29 mouse cellular contexts compared by ENCODE assay signal in the genomic region with DNA sequence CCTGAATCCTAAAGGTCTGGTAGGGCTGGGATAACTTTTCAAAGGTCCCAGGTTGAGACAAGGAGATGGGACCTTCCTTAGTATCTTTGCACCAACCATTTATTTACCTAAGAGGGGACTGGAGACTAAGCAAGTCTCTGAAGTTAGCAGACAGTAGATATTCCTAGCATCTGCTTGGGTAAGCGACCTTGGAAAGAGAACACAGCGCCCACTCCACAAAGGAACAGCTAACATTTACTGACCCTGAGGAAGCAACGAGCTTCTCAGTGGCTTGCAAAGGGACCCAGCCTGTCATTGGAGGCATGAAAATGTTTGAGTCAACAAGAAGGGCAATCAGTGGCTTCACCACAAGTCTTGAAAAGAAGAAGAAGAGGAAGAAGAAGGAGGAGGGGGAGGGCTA. TPM values are rescaled to one million over a fixed set of nuclear protein-coding genes. Genes with fewer than 3 reads are reported as not detected.
DNase-seq lines count a peak whose midpoint lies in the region; ATAC-seq and TF ChIP-seq lines count a peak whose summit lies in the region.
"Had no signal": no experiment of that assay in that cellular context is flagged by ENCODE, and none has a peak within 500 bp of the region (broad histone marks: within the 10 kb centered on the region; RNA-seq: fewer than 3 reads in every experiment).

No protein-coding gene starts in this region.

- no peaks in the 10 kb centered on the region for H3K27me3 ChIP-seq in kidney, postnatal 0 days (ENCODE audit: insufficient read depth, low read length)
- H3K27me3 ChIP-seq in spleen, adult 2 months (ENCODE audit: control insufficient read depth, insufficient read depth, low read length), result no peaks in the 10 kb centered on the region
- H3K27me3 ChIP-seq: heart, embryonic 15.5 days; hindbrain, embryonic 12.5 days; intestine, embryonic 15.5 days; stomach, embryonic 15.5 days had no signal

- 60% methylated on average over 3 of the region's 3 CpGs for WGBS in kidney, postnatal 0 days
- 55% methylated on average over 3 of the region's 3 CpGs for WGBS in spleen, adult 2 months

- no peak overlapping the region for H3K4me3 ChIP-seq in kidney, postnatal 0 days (replicated peaks; ENCODE audit: low read depth, low read length)
- H3K4me3 ChIP-seq in spleen, adult 2 months (ENCODE audit: extremely low read depth, insufficient read depth, insufficient read length), result no peak overlapping the region
- H3K4me3 ChIP-seq: erythroblast, embryonic 14.5 days; gastrocnemius, adult 2 months; heart, embryonic 15.5 days; hindbrain, embryonic 12.5 days; intestine, embryonic 15.5 days; stomach, embryonic 15.5 days had no signal

- no peak for TF ChIP-seq CTCF in kidney, postnatal 0 days (IDR thresholded peaks at IDR 0.05; ENCODE audit: low read depth)
- no peak for TF ChIP-seq CTCF in spleen, adult 2 months (IDR thresholded peaks at IDR 0.05; ENCODE audit: extremely low read depth, insufficient read depth, insufficient read length, insufficient replicate concordance)

- H3K9me3 ChIP-seq in kidney, postnatal 0 days (replicated peaks; ENCODE audit: low read length), result no peaks in the 10 kb centered on the region
- H3K9me3 ChIP-seq: heart, embryonic 15.5 days; hindbrain, embryonic 12.5 days; intestine, embryonic 15.5 days; stomach, embryonic 15.5 days had no signal

- no peak overlapping the region for H3K9ac ChIP-seq in kidney, postnatal 0 days (ENCODE audit: low read depth, low read length)
- H3K9ac ChIP-seq: heart, embryonic 15.5 days; hindbrain, embryonic 12.5 days; intestine, embryonic 15.5 days; liver, embryonic 14.5 days; stomach, embryonic 15.5 days had no signal

- no peak for ATAC-seq in kidney, postnatal 0 days (replicated peaks; ENCODE audit: low FRiP score, low read depth)
- ATAC-seq: forebrain, embryonic 16.5 days; hindbrain, postnatal 0 days; intestine, embryonic 15.5 days; Patski had no signal

- no peak overlapping the region for H3K4me2 ChIP-seq in kidney, postnatal 0 days (ENCODE audit: low read length)
- H3K4me2 ChIP-seq: heart, embryonic 15.5 days; hindbrain, embryonic 12.5 days; intestine, embryonic 15.5 days; stomach, embryonic 15.5 days had no signal

- peak overlapping the region; percentile 10; the same call in 1 of the 2 replicates for H3K27ac ChIP-seq in kidney, postnatal 0 days
- H3K27ac ChIP-seq in spleen, adult 2 months (ENCODE audit: insufficient read depth, low read length), result 0 out of 2 replicates have a peak overlapping the region, but pooled peaks have one; percentile 5
- H3K27ac ChIP-seq: gastrocnemius, adult 2 months; heart, embryonic 15.5 days; hindbrain, embryonic 12.5 days; hindbrain, postnatal 0 days; intestine, embryonic 15.5 days; liver, embryonic 14.5 days; macrophage; stomach, embryonic 15.5 days had no signal

- no peaks in the 10 kb centered on the region for H3K4me1 ChIP-seq in kidney, postnatal 0 days (replicated peaks; ENCODE audit: insufficient read depth, low read length)
- peaks cover 12% of the 10 kb centered on the region; the same call in 1 of the 2 replicates for H3K4me1 ChIP-seq in spleen, adult 2 months (ENCODE audit: control insufficient read depth, insufficient read depth, insufficient read length)
- H3K4me1 ChIP-seq: heart, embryonic 15.5 days; hindbrain, embryonic 12.5 days; intestine, embryonic 15.5 days; stomach, embryonic 15.5 days had no signal

- H3K36me3 ChIP-seq in kidney, postnatal 0 days (ENCODE audit: insufficient read depth, low read length), result no peaks in the 10 kb centered on the region
- H3K36me3 ChIP-seq in spleen, adult 2 months (ENCODE audit: control insufficient read depth, insufficient read depth, low read length), result no peaks in the 10 kb centered on the region
- H3K36me3 ChIP-seq: heart, embryonic 15.5 days; hindbrain, embryonic 12.5 days; intestine, embryonic 15.5 days; stomach, embryonic 15.5 days had no signal

- TF ChIP-seq POLR2A in spleen, adult 2 months (IDR thresholded peaks at IDR 0.05; ENCODE audit: low read depth, low read length), result no peak

- DNase-seq in adrenal gland, adult (ENCODE audit: inconsistent age in 2 of 2, low spot score in 1 of 2), result peak; percentile 68 to 85
- DNase-seq in adrenal gland, postnatal 4 days (ENCODE audit: low spot score in 2 of 2), result no peak
- no peak for DNase-seq in kidney, postnatal 0 days (ENCODE audit: low spot score)
- DNase-seq in kidney, adult 8-10 months, result no peak
- DNase-seq in spleen, adult 2 months (ENCODE audit: low read depth in 1 of 2, low spot score in 2 of 2), result no peak
- no peak for DNase-seq in spleen, postnatal 4 days (ENCODE audit: low spot score in 2 of 2)
- DNase-seq in heart, postnatal 10 days, result no peak
- DNase-seq in thymus, postnatal 36 days, result no peak
- DNase-seq: cerebellum, adult 2 months; cerebellum, postnatal 14 days; gastrocnemius, adult 2 months; heart, postnatal 36 days; layer of hippocampus, adult 9-11 months; liver; lung, adult 2 months; midbrain, embryonic 14.5 days; right cerebral cortex, postnatal 4 days; thymus, adult 18-20 months; thymus, postnatal 25 days had no signal

- intact Hi-C loops in heart, postnatal 10 days (cut with DNase I), result no loop called here

RNA-seq across cellular contexts. Expression of a gene that starts 40.1 kb away (rescaled TPM):
- 10 to 100 TPM; 41.2 to 45.4 TPM for total RNA-seq in adrenal gland, postnatal 4 days (2021)
- 18.1 and 19.2 TPM in 2 replicates for polyA plus RNA-seq in kidney, postnatal 0 days (2015; fragmentation: Nextera tagmentation; extraction: Ambion mirVana)
- 16.9 and 18.0 TPM in 2 replicates for polyA plus RNA-seq in spleen, adult 2 months (2012; rRNA removed)
- total RNA-seq in heart, postnatal 10 days (2021), result 10 to 100 TPM; 25.3 to 29.7 TPM
- polyA plus RNA-seq: erythroblast, embryonic 14.5 days had no signal

Comparison
In these comparisons a context has a peak if more than half of its experiments do, and no peak if none do; other contexts are left out.
1. DNase-seq: peak in adrenal gland, adult (2 of 2); none in adrenal gland, postnatal 4 days (0 of 2), kidney, postnatal 0 days (single experiment), kidney, adult 8-10 months (0 of 2), spleen, adult 2 months (0 of 2), spleen, postnatal 4 days (0 of 2), heart, postnatal 10 days (0 of 2) and thymus, postnatal 36 days (0 of 2).